Mouse (Mus musculus) colon, adult 2 months (tissue): ENCODE results near the gene Glra3. TPM values are rescaled to one million over a fixed set of nuclear protein-coding genes. Genes with fewer than 3 reads are reported as not detected.

Source experiments
- polyA plus RNA-seq: library from polyadenylated mRNA; depleted of rRNA; stranded (reverse); fragments of >200 nt; gene quantifications from 2 replicates; pipeline ENCODE4 v1.2.3, GENCODE M21; 2012; rRNA removed

Gene Glra3
- polyA plus RNA-seq = not detected in 2 replicates

DNA sequence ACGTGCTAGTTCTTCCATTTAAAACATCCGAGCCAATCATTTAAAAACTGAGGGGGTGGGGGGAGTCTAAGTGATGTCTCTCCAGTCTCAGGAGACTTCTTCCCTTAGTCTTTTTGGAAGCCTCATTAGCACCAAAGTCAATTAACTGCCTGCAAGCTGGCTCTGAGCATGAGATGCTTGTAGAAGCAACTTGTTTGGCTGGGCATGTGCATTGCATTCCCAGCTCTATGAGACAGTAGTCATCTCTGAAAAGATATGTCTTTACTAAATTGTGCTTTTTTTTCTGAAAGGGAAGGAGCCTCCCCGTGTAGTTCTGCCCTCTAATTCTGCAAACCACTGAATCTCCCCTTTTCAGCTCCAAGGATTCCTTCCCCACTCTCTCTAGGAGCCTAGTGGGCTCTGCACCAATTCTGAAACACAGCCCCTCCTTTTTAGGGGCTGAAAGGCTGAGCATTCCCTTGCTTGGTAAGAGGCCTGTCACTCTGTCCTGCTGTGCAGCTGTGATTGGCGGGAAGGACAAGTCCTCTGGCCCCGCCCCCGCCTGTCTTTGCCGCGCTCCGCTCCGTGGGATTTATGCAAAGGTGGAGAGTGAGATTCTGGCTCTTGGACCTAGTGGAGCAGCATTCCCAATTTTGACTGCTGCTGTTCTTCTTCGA, at the start of gene Glra3:
TSS of gene Glra3 (plus strand) at position 591 of the 656 bp plus-strand sequence.

DNA sequence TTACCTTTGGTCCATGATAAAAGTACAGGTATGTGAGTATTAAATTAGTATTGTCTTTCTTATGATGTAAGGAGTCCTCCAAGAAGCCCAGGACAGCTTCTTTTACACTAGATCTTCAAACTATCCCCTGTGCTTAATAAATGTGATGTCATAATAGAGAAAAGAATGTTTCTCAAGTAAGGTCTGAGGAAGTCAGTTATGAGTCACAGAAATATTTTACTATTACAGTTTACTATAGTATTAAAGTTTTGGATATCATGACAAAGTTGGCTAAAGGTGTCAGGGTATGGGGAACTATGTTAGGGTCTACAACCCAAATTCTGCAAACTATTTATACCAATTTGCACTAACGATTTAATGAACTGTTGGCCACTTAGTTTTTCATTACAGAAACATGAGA, 33.4 kb upstream of the Glra3 start, which contains the start of gene Adam29:
TSS of gene Adam29 (minus strand) at position 101 of the 400 bp plus-strand sequence.

Other genes starting within 250 kb of the Glra3 start
- gene Adam29, start 33.5 kb upstream of the Glra3 start, polyA plus RNA-seq = not detected in 2 replicates